Mouse (Mus musculus) Muller cell, postnatal 12 days (primary cell): ENCODE results near the gene Uhrf1.
"Not testable (repeated sequence)": the region's sequence is repeated elsewhere in the genome, so short reads cannot be mapped to it uniquely, and the experiment has no call there.

Experiments used
- DNase-seq: peaks from one replicate; pipeline ENCODE4 v3.0.0-alpha.2; 2015; ENCODE audit errors: inconsistent ontology term

Uhrf1 gene

DNA sequence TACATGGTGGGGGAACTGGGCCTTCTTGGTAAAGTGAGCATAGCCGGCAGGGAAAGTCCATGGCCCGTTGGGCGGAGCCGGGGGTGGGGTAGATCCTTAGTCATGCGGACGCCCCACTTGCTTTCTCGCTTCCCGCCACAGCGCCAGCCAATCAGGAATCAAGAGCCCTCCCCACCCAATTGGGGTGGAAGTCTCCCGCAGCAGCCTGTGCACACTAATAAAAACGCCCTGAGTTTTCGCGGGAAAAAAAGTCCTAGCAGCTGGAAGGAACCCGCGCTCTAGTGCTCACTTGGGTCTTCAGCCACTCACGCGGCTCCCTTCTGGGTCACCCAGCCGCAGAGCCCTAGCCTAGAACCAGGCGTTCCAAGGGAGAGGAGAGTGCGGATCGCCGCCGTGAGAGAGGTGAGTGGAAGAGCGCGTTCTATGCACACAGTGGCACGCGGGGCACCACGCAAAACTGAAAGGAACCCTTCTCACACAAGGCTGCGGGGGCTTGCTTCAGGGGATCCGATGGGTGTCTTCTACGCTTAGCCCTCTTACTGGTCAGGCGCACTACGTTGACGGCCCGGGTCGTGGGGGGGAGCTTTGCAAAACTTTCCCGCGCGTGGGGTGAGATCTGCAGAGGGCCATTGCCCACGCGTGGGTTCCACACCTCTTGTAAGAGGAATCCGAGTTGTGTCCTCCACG, at the start of gene Uhrf1:
TSS of gene Uhrf1 (plus strand) at position 162 of the 687 bp plus-strand sequence.
- peak; percentile 94 for DNase-seq

DNA sequence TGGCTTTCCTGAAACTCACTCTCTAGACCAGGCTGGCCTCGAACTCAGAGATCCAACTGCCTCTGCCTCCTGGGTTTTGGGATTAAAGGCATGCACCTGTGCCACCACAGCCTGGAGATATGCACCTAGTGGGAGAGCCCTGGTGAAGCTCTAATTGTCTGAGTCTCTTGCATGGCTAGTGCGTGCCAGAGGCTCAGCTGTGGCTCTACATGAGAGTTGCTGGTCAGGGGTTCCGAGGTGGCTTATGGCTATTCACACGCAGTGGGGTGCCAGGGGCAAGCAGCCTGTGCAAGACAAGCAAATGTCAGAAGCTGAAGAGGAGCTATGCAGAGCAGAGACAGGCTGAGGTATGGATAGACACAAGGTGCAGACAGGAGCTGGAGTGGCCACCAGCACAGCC, 48.4 kb upstream of the Uhrf1 start:
- DNase-seq, result no peak

DNA sequence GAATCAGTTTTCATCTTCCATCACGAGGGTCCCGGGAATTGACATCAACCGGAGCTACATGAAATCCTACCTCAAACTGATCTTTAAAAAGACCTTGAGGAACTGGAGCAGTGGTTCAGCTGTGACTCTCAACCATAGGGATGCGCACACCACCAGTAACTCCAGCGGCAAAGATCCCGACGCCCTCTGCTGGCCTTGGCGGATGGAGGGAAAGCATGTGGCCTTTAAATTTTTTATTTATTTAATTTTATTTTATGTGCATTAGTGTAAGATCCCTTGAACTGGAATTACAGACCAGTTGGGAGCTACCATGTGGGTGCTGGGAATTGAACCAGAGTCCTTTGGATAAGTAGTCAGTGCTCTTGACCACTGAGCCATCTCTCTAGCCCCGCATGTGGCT, 47.7 kb upstream of the Uhrf1 start:
- no peak for DNase-seq

DNA sequence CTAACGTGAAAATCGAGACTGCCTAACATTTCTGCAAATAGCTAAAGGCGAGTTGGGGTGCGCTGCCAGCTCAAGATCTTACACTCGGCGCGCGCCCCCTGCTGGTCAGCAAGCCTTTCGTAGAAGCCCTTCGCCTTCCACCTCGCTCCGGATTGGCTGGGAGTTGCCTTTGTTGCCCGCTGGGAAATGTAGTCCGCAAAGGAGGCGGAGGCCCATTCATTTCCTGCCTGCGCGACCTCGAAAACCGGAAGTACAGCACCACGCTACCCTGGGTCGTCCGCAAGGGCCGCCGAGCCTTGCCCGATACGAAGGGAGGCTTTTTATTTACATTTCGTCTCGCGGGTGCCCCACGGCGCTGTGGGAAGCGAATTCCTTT, 47.3 kb upstream of the Uhrf1 start:
- peak; percentile 98 for DNase-seq

DNA sequence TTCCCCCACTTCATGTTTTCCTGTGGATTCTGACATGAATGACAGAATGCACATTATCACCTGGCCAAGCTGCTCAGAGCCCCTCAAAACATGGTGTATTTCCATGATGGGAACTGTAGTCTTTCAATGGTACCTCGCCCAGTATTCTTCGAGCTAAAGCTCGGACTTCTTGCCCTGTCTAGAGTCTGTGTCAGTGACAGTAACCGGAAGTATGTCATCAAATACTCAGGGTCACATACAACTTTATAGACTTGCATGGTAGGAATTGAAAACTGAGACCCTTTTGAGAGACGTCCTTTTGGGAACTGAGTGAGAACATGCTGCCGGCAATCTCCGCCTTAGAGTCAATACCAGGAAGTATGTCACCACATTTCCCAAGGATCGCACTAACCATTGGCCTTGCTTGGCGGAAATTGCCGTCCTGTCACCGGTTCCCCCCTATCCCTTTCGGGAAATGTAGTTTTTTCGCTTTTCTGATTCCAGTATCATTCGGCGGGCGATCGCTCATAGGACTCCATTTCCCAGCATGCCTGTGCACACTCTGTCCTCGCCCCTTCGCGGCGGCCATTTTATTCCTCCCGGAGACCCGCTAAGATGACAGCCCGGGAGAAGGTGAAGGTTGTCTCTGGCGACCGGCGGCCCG, 46.8 kb upstream of the Uhrf1 start, which contains the start of gene Fem1a:
TSS of gene Fem1a (plus strand) at position 572 of the 643 bp plus-strand sequence.
- DNase-seq, result peak; percentile 96

DNA sequence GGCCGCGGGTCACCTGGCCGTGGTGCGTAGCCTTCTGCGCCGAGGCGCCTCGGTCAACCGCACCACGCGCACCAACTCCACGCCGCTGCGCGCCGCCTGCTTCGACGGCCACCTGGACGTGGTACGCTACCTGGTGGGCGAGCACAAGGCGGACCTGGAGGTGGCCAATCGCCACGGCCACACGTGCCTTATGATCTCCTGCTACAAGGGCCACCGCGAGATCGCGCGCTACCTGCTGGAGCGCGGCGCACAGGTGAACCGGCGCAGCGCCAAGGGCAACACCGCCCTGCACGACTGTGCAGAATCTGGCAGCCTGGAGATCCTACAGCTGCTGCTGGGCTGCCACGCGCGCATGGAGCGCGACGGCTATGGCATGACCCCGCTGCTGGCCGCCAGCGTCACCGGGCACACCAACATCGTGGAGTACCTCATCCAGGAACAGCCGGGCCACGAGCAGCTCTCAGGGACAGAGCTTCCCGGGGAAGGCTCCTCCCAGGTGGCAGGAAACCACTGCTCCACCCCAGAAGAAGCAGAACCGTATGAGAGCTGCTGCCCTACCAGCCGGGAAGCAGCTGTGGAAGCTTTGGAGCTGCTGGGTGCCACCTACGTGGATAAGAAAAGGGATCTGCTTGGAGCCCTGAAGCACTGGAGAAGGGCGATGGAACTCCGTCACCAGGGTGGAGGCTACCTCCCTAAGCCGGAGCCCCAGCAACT, 45.8 kb upstream of the Uhrf1 start:
- DNase-seq, result no peak

DNA sequence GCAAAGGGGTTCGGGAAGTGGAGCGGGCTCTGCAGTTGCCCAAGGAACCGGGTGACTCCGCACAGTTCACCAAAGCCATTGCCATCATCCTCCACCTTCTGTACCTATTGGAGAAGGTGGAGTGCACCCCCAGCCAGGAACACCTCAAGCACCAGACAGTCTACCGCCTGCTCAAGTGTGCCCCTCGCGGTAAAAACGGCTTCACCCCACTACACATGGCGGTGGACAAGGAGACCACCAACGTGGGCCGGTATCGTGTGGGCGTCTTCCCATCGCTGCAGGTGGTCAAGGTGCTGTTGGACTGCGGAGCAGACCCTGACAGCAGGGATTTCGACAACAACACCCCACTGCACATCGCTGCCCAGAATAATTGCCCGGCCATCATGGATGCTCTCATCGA, 44.9 kb upstream of the Uhrf1 start:
- DNase-seq, result not testable (repeated sequence)

DNA sequence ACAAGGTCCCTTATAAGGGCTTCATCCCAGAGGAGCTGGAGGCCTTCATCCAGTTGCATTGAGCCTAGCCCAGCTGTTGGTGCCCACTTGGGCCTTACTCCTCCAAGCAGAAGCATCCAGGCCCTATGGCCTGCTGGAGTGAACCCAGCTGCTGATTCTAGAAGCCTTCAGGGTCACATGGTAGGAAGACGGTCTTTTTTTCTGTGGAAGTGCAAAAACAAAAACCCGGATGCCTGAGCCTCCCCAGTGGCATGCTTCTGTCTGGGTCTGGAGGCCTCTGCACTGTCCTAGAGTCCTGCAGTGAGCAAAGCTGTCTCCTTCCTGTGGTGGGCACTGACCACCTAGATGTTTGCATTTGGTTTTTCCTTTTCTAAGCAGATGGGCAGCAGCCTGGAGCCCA, 44.3 kb upstream of the Uhrf1 start:
- DNase-seq, result not testable (repeated sequence)

DNA sequence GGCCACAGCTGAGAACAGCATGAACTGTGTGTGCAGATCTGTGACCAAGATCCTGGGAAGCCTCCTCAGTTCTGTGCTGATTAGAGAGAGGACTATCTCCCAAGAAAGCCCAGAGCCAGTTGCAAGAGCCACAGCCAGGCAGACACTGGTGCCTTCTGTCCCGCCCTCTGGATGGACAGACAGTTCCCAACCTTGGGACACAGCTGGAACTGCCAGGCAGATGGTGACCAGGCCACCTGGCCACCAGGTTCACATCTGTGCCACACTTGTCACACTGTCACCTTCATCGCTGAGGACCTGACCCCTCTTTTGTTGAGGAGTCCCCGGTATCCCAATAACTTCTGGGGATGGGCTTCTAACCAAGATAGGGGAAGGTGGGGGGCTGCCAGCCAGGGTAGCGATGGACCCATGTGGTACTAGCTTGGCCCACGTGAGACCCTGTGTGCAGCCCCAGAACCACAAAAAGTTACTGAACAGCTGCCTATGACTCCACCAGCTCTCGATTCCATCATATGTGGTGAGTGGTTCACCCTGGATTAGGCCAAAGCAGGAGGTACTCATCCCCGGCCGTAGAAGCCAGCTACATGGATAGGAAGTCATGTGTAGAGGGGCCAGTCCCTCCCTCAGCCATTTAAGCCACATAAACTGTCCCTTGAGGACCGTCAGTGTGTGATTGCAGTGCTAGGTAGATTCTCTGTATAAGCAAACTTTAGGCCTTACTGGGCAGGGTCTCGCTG, 43.7 kb upstream of the Uhrf1 start:
- no peak for DNase-seq

DNA sequence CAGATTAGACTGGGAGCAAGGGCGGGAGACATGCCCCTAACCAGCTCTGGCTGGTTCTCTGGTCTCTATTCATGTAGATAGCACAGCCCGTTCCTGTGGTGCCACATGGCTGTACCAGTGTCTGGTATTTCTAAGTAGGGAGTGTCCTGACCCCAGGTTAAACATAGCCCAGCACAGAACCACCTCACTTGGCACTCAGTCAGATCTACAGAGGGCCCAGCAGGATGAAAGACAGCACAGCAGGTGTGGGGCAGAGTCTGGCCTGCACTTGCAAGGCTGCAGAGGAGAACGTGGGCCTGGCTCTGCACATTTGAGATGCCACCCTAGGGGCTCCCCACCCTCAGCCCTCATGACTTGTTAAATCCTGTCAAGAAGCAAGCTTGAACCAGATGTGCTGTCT, 42.0 kb upstream of the Uhrf1 start:
- no peak for DNase-seq

DNA sequence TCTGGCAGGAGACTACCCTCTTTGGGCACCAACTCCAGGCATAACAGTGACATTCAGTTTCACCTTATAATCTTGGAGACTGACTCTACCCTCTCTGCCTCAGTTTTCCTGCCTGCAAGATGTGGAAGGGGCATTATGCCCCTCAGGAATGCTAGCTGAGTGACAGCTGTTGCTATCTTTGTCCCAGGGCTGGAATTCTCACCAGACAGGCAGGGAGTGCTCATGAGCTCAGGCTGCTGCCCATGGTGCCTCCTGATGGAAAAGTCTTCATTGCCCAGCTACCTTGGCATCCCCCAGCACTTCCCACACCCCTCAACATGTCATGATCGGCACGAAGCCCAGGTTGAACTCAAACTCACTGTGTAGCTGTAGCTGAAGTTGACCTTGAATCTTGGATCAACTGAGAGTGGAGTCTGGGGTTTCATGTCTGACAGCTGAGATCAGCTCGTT, 40.5 kb upstream of the Uhrf1 start:
- DNase-seq, result no peak

DNA sequence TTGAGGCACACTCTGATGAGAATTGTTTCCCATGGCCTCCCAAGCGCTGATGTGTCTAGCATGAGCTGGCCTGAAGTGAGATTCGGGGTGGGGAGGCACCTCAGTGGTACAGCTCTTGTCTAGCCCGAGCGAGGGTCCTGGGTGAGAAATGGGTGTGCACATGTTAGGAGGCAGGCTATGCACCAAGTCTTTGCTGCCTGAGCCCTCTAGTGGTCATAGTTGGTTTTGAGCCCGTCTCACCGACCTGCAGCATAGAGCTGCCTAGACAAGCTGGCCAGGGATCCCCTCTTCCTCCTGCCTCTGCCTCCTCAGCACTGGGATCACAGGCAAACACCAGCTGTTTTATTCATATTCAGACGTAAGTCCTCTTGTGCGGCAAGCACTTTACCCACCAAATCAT, 39.1 kb upstream of the Uhrf1 start:
- DNase-seq, result peak; percentile 51

DNA sequence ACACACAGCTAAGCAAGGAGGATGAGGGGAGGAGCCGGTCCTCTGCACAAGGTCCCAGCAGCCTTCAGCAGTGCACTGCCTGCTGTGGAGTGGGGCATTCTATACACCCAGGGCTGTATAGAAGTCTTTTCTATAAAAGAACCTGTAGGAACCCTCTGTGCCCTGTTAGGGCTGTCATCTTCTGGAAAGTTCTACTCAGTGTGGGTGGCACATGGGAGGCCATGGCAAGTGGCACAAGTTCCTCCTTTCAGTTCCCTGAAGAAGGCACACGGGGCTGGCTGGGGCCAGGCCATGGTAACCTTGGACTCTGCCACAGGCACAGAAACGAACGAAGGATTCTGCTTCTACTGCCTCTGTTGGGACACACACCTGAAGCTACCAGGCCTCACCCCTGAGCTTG, 38.1 kb upstream of the Uhrf1 start:
- no peak for DNase-seq

DNA sequence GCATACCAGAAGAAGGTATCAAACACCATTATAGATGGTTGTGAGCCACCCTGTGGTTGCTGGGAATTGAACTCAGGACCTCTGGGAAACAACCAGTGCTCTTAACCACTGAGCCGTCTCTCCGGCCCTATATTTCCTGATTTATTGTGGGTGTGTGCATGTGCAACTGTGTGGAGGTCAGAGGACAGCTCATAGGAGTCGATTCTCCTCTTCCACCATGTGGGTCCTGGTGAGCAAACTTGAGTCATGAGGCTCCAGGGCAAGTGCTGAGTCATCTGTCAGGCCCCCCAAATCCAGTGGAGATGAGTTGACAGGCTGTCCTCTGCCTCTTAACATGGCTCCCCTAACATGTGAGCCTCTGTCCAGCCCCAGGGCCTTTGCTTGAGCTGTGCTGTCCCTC, 37.3 kb upstream of the Uhrf1 start:
- peak; percentile 23 for DNase-seq

DNA sequence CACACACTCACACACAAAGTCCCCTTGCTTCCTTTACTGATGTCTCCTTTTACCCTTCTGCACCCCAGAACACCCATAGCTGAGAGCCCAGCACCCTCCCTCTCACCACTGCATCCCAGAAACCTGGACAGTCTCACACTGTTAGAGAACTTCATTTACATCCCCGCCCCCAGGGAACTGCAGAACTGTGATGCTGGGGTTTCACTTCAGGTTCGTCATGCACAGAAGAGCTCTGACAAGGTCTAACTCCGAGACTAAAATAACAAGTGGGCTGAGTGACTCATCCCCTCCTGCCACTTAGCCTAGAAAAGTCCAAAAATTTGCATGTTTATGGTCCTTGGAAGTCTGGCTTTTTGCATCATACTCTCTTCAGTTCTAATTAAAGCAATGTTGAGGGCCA, 36.9 kb upstream of the Uhrf1 start:
- DNase-seq, result peak; percentile 27

DNA sequence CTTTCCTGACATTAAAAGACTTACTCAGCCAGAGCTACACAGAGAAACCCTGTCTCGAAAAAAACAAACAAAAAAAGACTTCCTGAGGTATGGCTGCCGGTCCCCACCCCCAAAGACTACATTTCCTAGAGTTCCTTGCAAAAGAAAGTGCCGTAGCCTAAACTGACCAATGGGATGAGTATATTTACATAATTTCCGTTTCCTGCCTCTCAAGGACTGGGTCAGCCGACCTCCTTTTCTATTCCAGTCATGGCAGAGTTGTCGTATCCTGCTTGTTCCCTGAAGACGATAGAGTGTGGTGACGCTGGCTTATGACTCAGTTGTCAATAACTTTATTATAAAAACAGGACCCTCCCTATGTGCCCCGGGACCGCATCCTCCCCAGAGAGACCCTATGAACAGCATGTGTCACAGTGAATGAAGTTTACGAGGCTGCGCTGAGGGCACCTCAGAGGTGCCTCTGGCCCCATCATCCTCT, 33.9 kb upstream of the Uhrf1 start:
- DNase-seq, result peak; percentile 81

DNA sequence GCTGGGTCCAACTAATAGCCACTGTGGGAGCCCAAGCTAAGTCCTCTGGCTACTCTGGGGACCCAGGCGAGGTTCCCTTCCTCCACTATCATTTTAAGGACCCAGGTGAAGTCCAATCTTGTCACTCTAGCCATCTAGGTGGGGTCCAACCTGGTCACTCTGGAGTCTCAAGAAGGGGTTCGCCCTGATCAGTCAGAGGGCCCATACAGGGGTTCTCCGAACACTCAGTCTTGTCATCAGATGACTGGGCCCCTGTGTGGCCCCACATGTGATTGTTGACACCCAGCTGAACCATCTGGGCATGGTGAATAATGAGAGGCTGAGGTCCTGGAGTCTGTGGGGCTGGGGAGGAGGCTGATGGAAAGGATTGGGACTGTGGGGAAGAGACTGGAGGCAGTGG, 33.4 kb upstream of the Uhrf1 start:
- DNase-seq, result no peak

DNA sequence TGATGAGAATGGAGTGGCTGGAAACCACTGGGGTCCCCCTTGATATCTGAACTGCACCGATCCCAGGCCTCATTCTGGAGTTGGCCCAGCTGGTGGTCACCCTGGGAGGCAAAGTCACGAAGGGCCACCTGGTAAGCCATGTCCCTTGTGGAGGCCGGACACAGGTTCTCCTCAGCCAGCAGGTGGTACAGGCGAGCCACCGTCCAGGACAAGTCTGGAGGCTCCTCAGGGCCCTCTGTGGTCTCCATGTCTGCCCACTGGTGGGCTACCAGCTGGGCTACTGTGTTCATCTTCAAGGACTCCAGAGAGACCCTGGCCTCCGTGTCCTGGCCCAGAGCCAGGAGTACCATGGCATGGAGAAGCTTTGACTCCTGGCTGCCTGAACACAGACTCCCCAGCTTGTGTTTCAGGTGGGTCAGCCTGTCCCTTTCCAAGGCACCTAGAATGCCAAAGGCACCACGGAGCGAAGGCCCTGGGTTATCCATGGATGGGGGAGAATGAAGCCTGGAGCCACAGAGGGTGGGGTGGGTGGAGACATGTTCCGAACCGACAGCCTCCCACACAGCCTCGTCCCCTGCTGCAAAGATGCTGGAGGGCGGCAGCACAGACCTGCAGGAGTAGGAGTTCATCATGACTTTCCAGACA, 31.4 kb upstream of the Uhrf1 start:
- no peak for DNase-seq

DNA sequence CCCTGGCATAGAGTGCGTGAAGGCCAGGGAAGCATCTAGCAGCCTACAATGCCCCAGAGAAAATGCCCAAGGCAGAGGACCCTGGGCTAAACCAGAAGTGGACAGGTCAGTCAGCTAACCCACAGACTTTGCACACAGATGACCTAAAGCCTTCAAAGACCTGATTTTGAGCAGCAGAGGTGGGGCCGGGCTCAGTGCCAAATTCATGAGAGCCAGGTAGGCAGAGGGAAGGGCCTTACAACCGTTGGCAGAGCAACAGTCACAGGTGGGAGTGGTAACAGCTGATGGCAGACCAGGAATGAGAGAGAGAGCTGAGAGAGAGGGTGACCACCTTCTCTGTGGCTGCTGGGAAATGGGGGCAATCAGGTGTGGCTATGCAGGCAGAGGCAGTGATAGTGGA, 30.5 kb upstream of the Uhrf1 start:
- DNase-seq, result no peak

DNA sequence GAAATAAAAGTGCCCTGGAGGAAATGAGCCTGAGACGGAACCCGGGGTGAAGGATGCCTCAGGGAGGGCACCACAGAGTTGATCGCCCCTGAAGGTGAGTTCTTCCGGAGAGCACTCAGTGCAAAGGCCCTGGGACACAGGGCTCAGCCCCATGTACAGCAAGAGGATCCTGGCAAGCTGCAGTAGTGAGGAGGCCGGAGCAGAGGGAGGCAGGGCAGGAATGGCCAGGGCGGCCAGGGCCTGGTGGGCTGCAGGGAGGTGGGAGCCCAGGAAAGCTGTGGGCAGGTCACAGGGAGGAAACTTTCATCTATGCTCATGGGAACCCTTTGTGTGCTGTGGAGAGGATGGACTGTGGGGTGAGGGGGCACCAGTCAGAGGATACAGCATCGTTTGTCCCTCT, 29.6 kb upstream of the Uhrf1 start:
- no peak for DNase-seq

DNA sequence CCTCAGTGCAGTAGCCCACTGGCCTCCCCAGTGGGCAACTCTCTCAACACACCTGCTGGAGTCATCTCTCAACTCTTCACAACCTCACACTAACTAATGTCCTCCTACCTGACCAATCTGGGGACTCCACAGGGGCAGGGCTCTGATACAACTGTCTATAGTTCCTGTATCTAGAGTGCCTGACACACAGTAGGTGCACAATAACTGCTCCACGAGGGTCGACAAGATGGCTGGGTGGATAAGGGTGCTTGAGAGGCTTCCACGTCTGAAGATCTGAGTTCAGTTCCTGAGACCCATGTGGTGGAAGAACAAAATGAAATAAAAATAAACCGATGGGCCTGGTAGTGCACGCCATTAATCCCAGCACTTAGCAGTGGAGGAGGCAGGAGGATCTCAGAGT, 29.1 kb upstream of the Uhrf1 start:
- DNase-seq, result no peak
